Mouse (Mus musculus): ENCODE data around the gene Poldip3. TPM values are rescaled to one million over a fixed set of nuclear protein-coding genes. Genes with fewer than 3 reads are reported as not detected.

Gene Poldip3
- polyA plus RNA-seq, 1 experiment from 2014 or later, result 153 TPM

Other genes with a start within 250 kb of the Poldip3 start
- 7.3 and 8.3 TPM in 2 replicates for gene Tcf20, start 161.5 kb downstream of the Poldip3 start, polyA plus RNA-seq (2015; fragmentation: Nextera tagmentation; extraction: Ambion mirVana)
- 2.6 and 3.3 TPM in 2 replicates for gene Nfam1, start 116.1 kb downstream of the Poldip3 start, polyA plus RNA-seq (2015; fragmentation: Nextera tagmentation; extraction: Ambion mirVana)
- gene Serhl, start 59.9 kb downstream of the Poldip3 start, polyA plus RNA-seq (2015; fragmentation: Nextera tagmentation; extraction: Ambion mirVana), result 67.5 and 70.7 TPM in 2 replicates
- 67.5 and 69.3 TPM in 2 replicates for gene Rrp7a, start 26.6 kb downstream of the Poldip3 start, polyA plus RNA-seq (2015; fragmentation: Nextera tagmentation; extraction: Ambion mirVana)
- gene Cyb5r3, start 23.2 kb upstream of the Poldip3 start, polyA plus RNA-seq (2015; fragmentation: Nextera tagmentation; extraction: Ambion mirVana), result 172 and 202 TPM in 2 replicates
- 22.9 and 26.8 TPM in 2 replicates for gene A4galt, start 102.4 kb upstream of the Poldip3 start, polyA plus RNA-seq (2015; fragmentation: Nextera tagmentation; extraction: Ambion mirVana)
- 39.2 and 41.1 TPM in 2 replicates for gene Arfgap3, start 200.9 kb upstream of the Poldip3 start, polyA plus RNA-seq (2015; fragmentation: Nextera tagmentation; extraction: Ambion mirVana)

Data from kidney, embryonic 16.5 days (tissue).